Mouse (Mus musculus) CD4-positive, CD25-positive, alpha-beta regulatory T cell, adult 9 weeks (primary cell): Measurements from ENCODE around the gene Gm14403. TPM values are rescaled to one million over a fixed set of nuclear protein-coding genes. Genes with fewer than 3 reads are reported as not detected.

Source experiments
- polyA plus RNA-seq: library from polyadenylated mRNA; unstranded; fragments of 100-300 nt; shearing (Covaris generic); gene quantifications from one replicate; pipeline ENCODE4 v1.2.1, GENCODE M21; 2017

The Gm14403 gene
- 1.2 TPM for polyA plus RNA-seq

DNA sequence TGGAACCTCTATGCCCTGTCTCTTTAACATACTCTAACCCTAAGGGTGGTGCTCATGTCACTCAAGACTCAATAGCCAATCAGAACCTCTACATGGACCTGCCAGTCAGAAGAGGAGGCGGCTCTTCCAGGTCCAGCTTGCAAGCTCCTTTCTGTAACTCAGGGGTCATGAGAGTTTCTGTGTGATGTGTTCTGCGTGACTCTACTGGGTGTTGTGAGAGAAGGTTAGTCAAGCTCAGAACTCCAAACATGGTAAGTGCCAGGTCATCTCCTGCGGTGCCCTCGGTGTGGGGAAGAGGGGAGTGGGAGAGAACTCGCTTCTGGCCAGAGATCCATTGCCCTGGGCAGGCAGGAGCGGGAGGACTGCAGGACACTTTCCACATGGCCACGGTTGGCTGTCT, at the start of gene Gm14403:
Gene Gm14403 (plus strand): TSS at position 149 of the 400 bp plus-strand sequence.

DNA sequence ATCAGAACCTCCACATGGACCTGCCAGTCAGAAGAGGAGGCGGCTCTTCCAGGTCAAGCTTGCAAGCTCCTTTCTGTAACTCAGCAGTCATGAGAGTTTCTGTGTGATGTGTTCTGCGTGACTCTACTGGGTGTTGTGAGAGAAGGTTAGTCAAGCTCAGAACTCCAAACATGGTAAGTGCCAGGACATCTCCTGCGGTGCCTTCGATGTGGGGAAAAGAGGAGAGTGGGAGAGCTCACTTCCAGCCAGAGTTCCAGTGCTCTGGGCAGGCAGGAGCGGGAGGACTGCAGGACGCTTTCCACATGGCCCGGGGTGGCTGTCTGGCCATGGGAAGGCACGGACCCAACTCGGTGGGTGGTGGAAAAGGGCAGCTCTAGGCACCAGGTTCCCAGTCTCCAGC, 33.3 kb upstream of the Gm14403 start, which contains the start of gene Zfp970:
Gene Zfp970 (plus strand): TSS at position 58 of the 400 bp plus-strand sequence.

Other genes starting within 250 kb of the Gm14403 start
- not detected for gene Gm14409, start 231.2 kb upstream of the Gm14403 start, polyA plus RNA-seq
- not detected for gene Gm14412, start 173.9 kb upstream of the Gm14403 start, polyA plus RNA-seq
- 2.5 TPM for gene Gm14418, start 99.9 kb upstream of the Gm14403 start, polyA plus RNA-seq
- 13.0 TPM for gene Zfp970, start 33.5 kb upstream of the Gm14403 start, polyA plus RNA-seq
- gene Gm14406, start 80.0 kb downstream of the Gm14403 start, polyA plus RNA-seq: not detected